Mouse (Mus musculus): ENCODE results near the gene Myrfl.

The Myrfl gene

GRCm38 (mm10) chr10:116913647-116914273 is 17.0 kb upstream of the Myrfl start:
- peak; percentile 36 to 38 for DNase-seq (ENCODE audit: low spot score in 2 of 2)

- DNase-seq (ENCODE audit: low spot score in 2 of 2), result no peak
These were observed 16.1 kb upstream of the Myrfl start for GRCm38 (mm10) chr10:116912850-116913249.

- DNase-seq (ENCODE audit: low spot score in 2 of 2), result no peak
These were observed 12.4 kb upstream of the Myrfl start for GRCm38 (mm10) chr10:116908901-116909642.

GRCm38 (mm10) chr10:116906794-116907193 is 10.1 kb upstream of the Myrfl start:
- DNase-seq (ENCODE audit: low spot score in 2 of 2), result no peak

- no peak for DNase-seq (ENCODE audit: low spot score in 2 of 2)
These were observed 7.8 kb upstream of the Myrfl start for GRCm38 (mm10) chr10:116904503-116904908.

- DNase-seq (ENCODE audit: low spot score in 2 of 2), result no peak
These were observed 1.4 kb downstream of the Myrfl start for GRCm38 (mm10) chr10:116895108-116895833.

GRCm38 (mm10) chr10:116894540-116894939 is 2.2 kb downstream of the Myrfl start:
- no peak for DNase-seq (ENCODE audit: low spot score in 2 of 2)

- DNase-seq (ENCODE audit: low spot score in 2 of 2), result peak; percentile 16 to 23
These were observed 3.0 kb downstream of the Myrfl start for GRCm38 (mm10) chr10:116893753-116894152.

- no peak for DNase-seq (ENCODE audit: low spot score in 2 of 2)
These were observed 6.1 kb downstream of the Myrfl start for GRCm38 (mm10) chr10:116890587-116890986.

GRCm38 (mm10) chr10:116884552-116884951 is 12.2 kb downstream of the Myrfl start:
- DNase-seq (ENCODE audit: low spot score in 2 of 2), result no peak

GRCm38 (mm10) chr10:116883531-116883930 is 13.2 kb downstream of the Myrfl start:
- DNase-seq (ENCODE audit: low spot score in 2 of 2), result no peak

GRCm38 (mm10) chr10:116877436-116877835 is 19.3 kb downstream of the Myrfl start:
- no peak for DNase-seq (ENCODE audit: low spot score in 2 of 2)

- DNase-seq (ENCODE audit: low spot score in 2 of 2), result no peak
These were observed 22.2 kb downstream of the Myrfl start for GRCm38 (mm10) chr10:116874490-116874889.

GRCm38 (mm10) chr10:116872016-116872410 is 24.7 kb downstream of the Myrfl start:
- DNase-seq (ENCODE audit: low spot score in 2 of 2), result peak; percentile 4 to 21

GRCm38 (mm10) chr10:116871329-116872015 is 25.2 kb downstream of the Myrfl start:
- DNase-seq (ENCODE audit: low spot score in 2 of 2), result no peak

- no peak for DNase-seq (ENCODE audit: low spot score in 2 of 2)
These were observed 25.9 kb downstream of the Myrfl start for GRCm38 (mm10) chr10:116870819-116871218.

- DNase-seq (ENCODE audit: low spot score in 2 of 2), result no peak
These were observed 43.4 kb downstream of the Myrfl start for GRCm38 (mm10) chr10:116853159-116853845.

GRCm38 (mm10) chr10:116848749-116849473 is 47.8 kb downstream of the Myrfl start:
- peak; percentile 46 to 48 for DNase-seq (ENCODE audit: low spot score in 2 of 2)

- DNase-seq (ENCODE audit: low spot score in 2 of 2), result no peak
These were observed 55.2 kb downstream of the Myrfl start for GRCm38 (mm10) chr10:116841551-116841950.

GRCm38 (mm10) chr10:116830676-116831075 is 66.0 kb downstream of the Myrfl start:
- DNase-seq (ENCODE audit: low spot score in 2 of 2), result no peak

- DNase-seq (ENCODE audit: low spot score in 2 of 2), result peak in 1 of 2 experiments; percentile 2
These were observed 68.6 kb downstream of the Myrfl start for GRCm38 (mm10) chr10:116828099-116828498.

Measured in spleen, postnatal 36 days (tissue).